Comparison of ENCODE assay signal across 14 mouse cellular contexts in the genomic region with DNA sequence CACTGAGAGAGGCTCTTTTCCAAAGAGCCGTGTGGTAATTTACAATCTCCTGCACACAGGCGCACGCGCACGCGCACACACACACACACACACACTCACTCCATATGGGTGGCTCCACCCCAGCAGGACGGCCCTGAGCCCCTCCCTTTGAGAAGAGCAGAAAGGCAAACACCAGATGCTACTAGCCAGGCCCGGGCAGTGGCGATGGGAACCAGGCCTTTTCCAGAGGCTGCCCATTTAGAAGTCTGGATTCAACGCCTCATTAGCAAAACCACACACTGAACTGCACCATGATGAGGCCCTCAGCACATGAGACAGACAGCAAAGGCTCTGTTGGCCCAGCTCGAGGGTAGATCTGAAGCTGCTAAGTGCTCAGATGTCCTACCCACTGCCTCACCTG. TPM values are rescaled to one million over a fixed set of nuclear protein-coding genes. Genes with fewer than 3 reads are reported as not detected.
DNase-seq lines count a peak whose midpoint lies in the region; ATAC-seq lines count a peak whose summit lies in the region.
"Had no signal": no experiment of that assay in that cellular context is flagged by ENCODE, and none has a peak within 500 bp of the region (broad histone marks: within the 10 kb centered on the region; RNA-seq: fewer than 3 reads in every experiment).

No protein-coding gene starts in this region.

- H3K4me1 ChIP-seq in forebrain, embryonic 14.5 days (ENCODE audit: control insufficient read depth, insufficient read depth, low read length): no peaks in the 10 kb centered on the region
- H3K4me1 ChIP-seq in forebrain, embryonic 16.5 days (replicated peaks; ENCODE audit: control insufficient read depth, insufficient read depth, low read length): no peaks in the 10 kb centered on the region
- H3K4me1 ChIP-seq in neural tube, embryonic 15.5 days: no peaks in the 10 kb centered on the region

- WGBS in forebrain, embryonic 14.5 days: 80% methylated on average over 11 of the region's 11 CpGs
- WGBS in forebrain, embryonic 16.5 days: 68% methylated on average over 11 of the region's 11 CpGs
- WGBS in neural tube, embryonic 15.5 days: 71% methylated on average over 11 of the region's 11 CpGs

- no peaks in the 10 kb centered on the region for H3K27me3 ChIP-seq in forebrain, embryonic 14.5 days (replicated peaks; ENCODE audit: control insufficient read depth, insufficient read depth, low read length)
- no peaks in the 10 kb centered on the region for H3K27me3 ChIP-seq in forebrain, embryonic 16.5 days (replicated peaks; ENCODE audit: control insufficient read depth, insufficient read depth, low read length)
- H3K27me3 ChIP-seq in neural tube, embryonic 15.5 days (replicated peaks): no peaks in the 10 kb centered on the region

- no peaks in the 10 kb centered on the region for H3K36me3 ChIP-seq in forebrain, embryonic 14.5 days (ENCODE audit: control insufficient read depth, insufficient read depth, low read length)
- H3K36me3 ChIP-seq in forebrain, embryonic 16.5 days (ENCODE audit: control insufficient read depth, insufficient read depth): no peaks in the 10 kb centered on the region
- H3K36me3 ChIP-seq in neural tube, embryonic 15.5 days: no peaks in the 10 kb centered on the region

- no peak overlapping the region for H3K4me2 ChIP-seq in forebrain, embryonic 14.5 days (ENCODE audit: low read length)
- H3K4me2 ChIP-seq in forebrain, embryonic 16.5 days (ENCODE audit: low read length): no peak overlapping the region
- no peak overlapping the region for H3K4me2 ChIP-seq in neural tube, embryonic 15.5 days

- no peaks in the 10 kb centered on the region for H3K9me3 ChIP-seq in forebrain, embryonic 14.5 days (replicated peaks; ENCODE audit: control insufficient read depth, low read length)
- H3K9me3 ChIP-seq in forebrain, embryonic 16.5 days (ENCODE audit: control insufficient read depth, low read length): no peaks in the 10 kb centered on the region
- H3K9me3 ChIP-seq in neural tube, embryonic 15.5 days (replicated peaks): no peaks in the 10 kb centered on the region

- H3K9ac ChIP-seq in forebrain, embryonic 14.5 days (ENCODE audit: low read length): no peak overlapping the region
- no peak overlapping the region for H3K9ac ChIP-seq in forebrain, embryonic 16.5 days (replicated peaks; ENCODE audit: low read depth, low read length)
- H3K9ac ChIP-seq in neural tube, embryonic 15.5 days (replicated peaks): no peak overlapping the region
- H3K9ac ChIP-seq: forebrain, postnatal 0 days had no signal

- peak; percentile 17 for DNase-seq in forebrain, embryonic 14.5 days (ENCODE audit: low spot score)
- peak; percentile 14 for DNase-seq in neural tube, embryonic 10.5 days (ENCODE audit: extremely low spot score, low spot score)
- DNase-seq in cerebellum, postnatal 25 days: peak; percentile 69 to 76
- peak; percentile 34 for DNase-seq in mesoderm, embryonic 11.5 days (ENCODE audit: low read depth, low spot score)
- no peak for DNase-seq in thymus, postnatal 14 days
- DNase-seq: adrenal gland, postnatal 36 days; forebrain, postnatal 0 days; kidney, adult 8-10 months; lung, postnatal 36 days; midbrain, embryonic 14.5 days; spleen, adult 18-20 months had no signal

- H3K4me3 ChIP-seq in forebrain, embryonic 14.5 days (ENCODE audit: low read depth, low read length): no peak overlapping the region
- H3K4me3 ChIP-seq in forebrain, embryonic 16.5 days (replicated peaks; ENCODE audit: low read length): no peak overlapping the region
- no peak overlapping the region for H3K4me3 ChIP-seq in neural tube, embryonic 15.5 days (replicated peaks)

- no peak for ATAC-seq in forebrain, embryonic 14.5 days
- ATAC-seq in forebrain, embryonic 16.5 days: no peak
- no peak for ATAC-seq in neural tube, embryonic 15.5 days (ENCODE audit: low FRiP score)
- ATAC-seq in frontal cortex, adult (ENCODE audit: low TSS enrichment): no peak; the same call in 1 of the 2 replicates
- ATAC-seq: forebrain, postnatal 0 days had no signal

- H3K27ac ChIP-seq in forebrain, embryonic 14.5 days (ENCODE audit: low read depth, low read length): no peak overlapping the region
- no peak overlapping the region for H3K27ac ChIP-seq in forebrain, embryonic 16.5 days (ENCODE audit: low read length)
- no peak overlapping the region for H3K27ac ChIP-seq in neural tube, embryonic 15.5 days (replicated peaks)

RNA-seq across cellular contexts. Expression of a gene that starts 24.9 kb away (rescaled TPM):
- polyA plus RNA-seq in forebrain, embryonic 14.5 days (2014; fragmentation: Nextera tagmentation; extraction: Ambion mirVana): 37.0 and 41.2 TPM in 2 replicates
- 41.4 and 42.1 TPM in 2 replicates for polyA plus RNA-seq in forebrain, embryonic 16.5 days (2015; fragmentation: Nextera tagmentation; extraction: Ambion mirVana)
- 30.4 and 32.2 TPM in 2 replicates for polyA plus RNA-seq in neural tube, embryonic 15.5 days (2015; fragmentation: Nextera tagmentation; extraction: Ambion mirVana)

RNA-seq across cellular contexts. Expression of a gene that starts 56.2 kb away (rescaled TPM):
- 8.6 and 10.2 TPM in 2 replicates for polyA plus RNA-seq in forebrain, embryonic 14.5 days (2014; fragmentation: Nextera tagmentation; extraction: Ambion mirVana)
- 8.4 and 10.7 TPM in 2 replicates for polyA plus RNA-seq in forebrain, embryonic 16.5 days (2015; fragmentation: Nextera tagmentation; extraction: Ambion mirVana)
- 12.0 and 17.0 TPM in 2 replicates for polyA plus RNA-seq in neural tube, embryonic 15.5 days (2015; fragmentation: Nextera tagmentation; extraction: Ambion mirVana)
